Mouse (Mus musculus): Measurements from ENCODE around the gene Ifitm5. TPM values are rescaled to one million over a fixed set of nuclear protein-coding genes. Genes with fewer than 3 reads are reported as not detected.

Gene Ifitm5
- polyA plus RNA-seq, 1 experiment from 2014 or later = 0.28 TPM

GRCm38 (mm10) chr7:140914031-140914690, 35.9 kb downstream of the Ifitm5 start:
- Histone ChIP-seq H3K27me3 (ENCODE audit: control insufficient read depth, insufficient read depth, low read length) (no peaks in the 10 kb centered on the region), H3K9ac (replicated peaks; ENCODE audit: low read depth, low read length) (no peak overlapping the region), H3K27ac (ENCODE audit: low read depth, low read length) (no peak overlapping the region), H3K9me3 (ENCODE audit: control insufficient read depth, low read length) (no peaks in the 10 kb centered on the region), H3K4me1 (ENCODE audit: control insufficient read depth, insufficient read depth, low read length) (no peaks in the 10 kb centered on the region), H3K4me3 (ENCODE audit: low read depth, low read length) (no peak overlapping the region), H3K36me3 (ENCODE audit: control insufficient read depth, insufficient read depth, low read length) (no peaks in the 10 kb centered on the region), H3K4me2 (ENCODE audit: low read depth, low read length) (no peak overlapping the region)
- ATAC-seq (ENCODE audit: low read depth) = no peak
- WGBS = 90% methylated on average over 8 of the region's 8 CpGs

- Histone ChIP-seq H3K36me3 (ENCODE audit: control insufficient read depth, insufficient read depth, low read length) (no peaks in the 10 kb centered on the region), H3K9me3 (ENCODE audit: control insufficient read depth, low read length) (no peaks in the 10 kb centered on the region), H3K9ac (replicated peaks; ENCODE audit: low read depth, low read length) (no peak overlapping the region), H3K27ac (ENCODE audit: low read depth, low read length) (no peak overlapping the region), H3K4me1 (ENCODE audit: control insufficient read depth, insufficient read depth, low read length) (0 out of 2 replicates have a peak, but pooled peaks cover 3% of the 10 kb centered on the region), H3K27me3 (ENCODE audit: control insufficient read depth, insufficient read depth, low read length) (no peaks in the 10 kb centered on the region), H3K4me3 (ENCODE audit: low read depth, low read length) (no peak overlapping the region), H3K4me2 (ENCODE audit: low read depth, low read length) (no peak overlapping the region)
- WGBS = 54% methylated on average over 5 of the region's 5 CpGs
- no peak for ATAC-seq (ENCODE audit: low read depth)
Measured at GRCm38 (mm10) chr7:140912846-140913482, 37.1 kb downstream of the Ifitm5 start.

GRCm38 (mm10) chr7:140912293-140912692, 37.8 kb downstream of the Ifitm5 start:
- Histone ChIP-seq H3K36me3 (ENCODE audit: control insufficient read depth, insufficient read depth, low read length) (no peaks in the 10 kb centered on the region), H3K27ac (ENCODE audit: low read depth, low read length) (no peak overlapping the region), H3K4me2 (ENCODE audit: low read depth, low read length) (no peak overlapping the region), H3K9me3 (ENCODE audit: control insufficient read depth, low read length) (no peaks in the 10 kb centered on the region), H3K4me1 (ENCODE audit: control insufficient read depth, insufficient read depth, low read length) (0 out of 2 replicates have a peak, but pooled peaks cover 3% of the 10 kb centered on the region), H3K27me3 (ENCODE audit: control insufficient read depth, insufficient read depth, low read length) (no peaks in the 10 kb centered on the region), H3K9ac (replicated peaks; ENCODE audit: low read depth, low read length) (no peak overlapping the region), H3K4me3 (ENCODE audit: low read depth, low read length) (no peak overlapping the region)
- no peak for ATAC-seq (ENCODE audit: low read depth)
- WGBS = 73% methylated on average over 3 of the region's 3 CpGs

- Histone ChIP-seq H3K9ac (replicated peaks; ENCODE audit: low read depth, low read length) (0 out of 2 replicates have a peak overlapping the region, but pooled peaks have one; percentile 21), H3K27me3 (ENCODE audit: control insufficient read depth, insufficient read depth, low read length) (no peaks in the 10 kb centered on the region), H3K36me3 (ENCODE audit: control insufficient read depth, insufficient read depth, low read length) (no peaks in the 10 kb centered on the region), H3K4me1 (ENCODE audit: control insufficient read depth, insufficient read depth, low read length) (0 out of 2 replicates have a peak, but pooled peaks cover 3% of the 10 kb centered on the region), H3K4me2 (ENCODE audit: low read depth, low read length) (peak overlapping the region; percentile 61), H3K27ac (ENCODE audit: low read depth, low read length) (no peak overlapping the region), H3K4me3 (ENCODE audit: low read depth, low read length) (peak overlapping the region; percentile 22), H3K9me3 (ENCODE audit: control insufficient read depth, low read length) (no peaks in the 10 kb centered on the region)
- peak; percentile 76; the same call in 1 of the 2 replicates for ATAC-seq (ENCODE audit: low read depth)
- 3% methylated on average over 19 of the region's 19 CpGs for WGBS
Measured at GRCm38 (mm10) chr7:140908634-140909107, 41.4 kb downstream of the Ifitm5 start.

GRCm38 (mm10) chr7:140908181-140908580, 41.9 kb downstream of the Ifitm5 start:
- Histone ChIP-seq H3K4me2 (ENCODE audit: low read depth, low read length) (no peak overlapping the region), H3K9me3 (ENCODE audit: control insufficient read depth, low read length) (no peaks in the 10 kb centered on the region), H3K36me3 (ENCODE audit: control insufficient read depth, insufficient read depth, low read length) (no peaks in the 10 kb centered on the region), H3K4me3 (ENCODE audit: low read depth, low read length) (no peak overlapping the region), H3K9ac (replicated peaks; ENCODE audit: low read depth, low read length) (no peak overlapping the region), H3K4me1 (ENCODE audit: control insufficient read depth, insufficient read depth, low read length) (0 out of 2 replicates have a peak, but pooled peaks cover 3% of the 10 kb centered on the region), H3K27me3 (ENCODE audit: control insufficient read depth, insufficient read depth, low read length) (no peaks in the 10 kb centered on the region), H3K27ac (ENCODE audit: low read depth, low read length) (no peak overlapping the region)
- WGBS = 52% methylated on average over 7 of the region's 7 CpGs
- ATAC-seq (ENCODE audit: low read depth) = no peak

GRCm38 (mm10) chr7:140907697-140908096, 42.4 kb downstream of the Ifitm5 start:
- H3K4me2 ChIP-seq (ENCODE audit: low read depth, low read length) = no peak overlapping the region
- no peak overlapping the region for H3K9ac ChIP-seq (replicated peaks; ENCODE audit: low read depth, low read length)
- H3K4me1 ChIP-seq (ENCODE audit: control insufficient read depth, insufficient read depth, low read length) = 0 out of 2 replicates have a peak, but pooled peaks cover 3% of the 10 kb centered on the region
- no peak overlapping the region for H3K4me3 ChIP-seq (ENCODE audit: low read depth, low read length)
- ATAC-seq (ENCODE audit: low read depth) = no peak
- no peaks in the 10 kb centered on the region for H3K36me3 ChIP-seq (ENCODE audit: control insufficient read depth, insufficient read depth, low read length)
- no peak overlapping the region for H3K27ac ChIP-seq (ENCODE audit: low read depth, low read length)
- H3K27me3 ChIP-seq (ENCODE audit: control insufficient read depth, insufficient read depth, low read length) = no peaks in the 10 kb centered on the region
- H3K9me3 ChIP-seq (ENCODE audit: control insufficient read depth, low read length) = no peaks in the 10 kb centered on the region
- 84% methylated on average over 7 of the region's 7 CpGs for WGBS

GRCm38 (mm10) chr7:140907131-140907530, 43.0 kb downstream of the Ifitm5 start:
- ATAC-seq (ENCODE audit: low read depth) = no peak
- no peak overlapping the region for H3K4me3 ChIP-seq (ENCODE audit: low read depth, low read length)
- no peak overlapping the region for H3K9ac ChIP-seq (replicated peaks; ENCODE audit: low read depth, low read length)
- H3K9me3 ChIP-seq (ENCODE audit: control insufficient read depth, low read length) = no peaks in the 10 kb centered on the region
- no peak overlapping the region for H3K4me2 ChIP-seq (ENCODE audit: low read depth, low read length)
- no peaks in the 10 kb centered on the region for H3K27me3 ChIP-seq (ENCODE audit: control insufficient read depth, insufficient read depth, low read length)
- no peak overlapping the region for H3K27ac ChIP-seq (ENCODE audit: low read depth, low read length)
- WGBS = 86% methylated on average over 13 of the region's 13 CpGs
- 0 out of 2 replicates have a peak, but pooled peaks cover 3% of the 10 kb centered on the region for H3K4me1 ChIP-seq (ENCODE audit: control insufficient read depth, insufficient read depth, low read length)
- no peaks in the 10 kb centered on the region for H3K36me3 ChIP-seq (ENCODE audit: control insufficient read depth, insufficient read depth, low read length)

- no peak overlapping the region for H3K4me3 ChIP-seq (ENCODE audit: low read depth, low read length)
- 91% methylated on average over 2 of the region's 2 CpGs for WGBS
- no peak overlapping the region for H3K27ac ChIP-seq (ENCODE audit: low read depth, low read length)
- H3K36me3 ChIP-seq (ENCODE audit: control insufficient read depth, insufficient read depth, low read length) = no peaks in the 10 kb centered on the region
- H3K4me2 ChIP-seq (ENCODE audit: low read depth, low read length) = no peak overlapping the region
- H3K4me1 ChIP-seq (ENCODE audit: control insufficient read depth, insufficient read depth, low read length) = 0 out of 2 replicates have a peak, but pooled peaks cover 3% of the 10 kb centered on the region
- ATAC-seq (ENCODE audit: low read depth) = no peak
- no peaks in the 10 kb centered on the region for H3K27me3 ChIP-seq (ENCODE audit: control insufficient read depth, insufficient read depth, low read length)
- no peak overlapping the region for H3K9ac ChIP-seq (replicated peaks; ENCODE audit: low read depth, low read length)
- no peaks in the 10 kb centered on the region for H3K9me3 ChIP-seq (ENCODE audit: control insufficient read depth, low read length)
Measured at GRCm38 (mm10) chr7:140905642-140906081, 44.4 kb downstream of the Ifitm5 start.

- 0 out of 2 replicates have a peak overlapping the region, but pooled peaks have one; percentile 21 for H3K9ac ChIP-seq (replicated peaks; ENCODE audit: low read depth, low read length)
- ATAC-seq (ENCODE audit: low read depth) = peak; percentile 69
- H3K4me2 ChIP-seq (ENCODE audit: low read depth, low read length) = no peak overlapping the region
- H3K9me3 ChIP-seq (ENCODE audit: control insufficient read depth, low read length) = no peaks in the 10 kb centered on the region
- H3K27me3 ChIP-seq (ENCODE audit: control insufficient read depth, insufficient read depth, low read length) = no peaks in the 10 kb centered on the region
- H3K36me3 ChIP-seq (ENCODE audit: control insufficient read depth, insufficient read depth, low read length) = peaks cover 5% of the 10 kb centered on the region
- WGBS = 23% methylated on average over 13 of the region's 13 CpGs
- 0 out of 2 replicates have a peak overlapping the region, but pooled peaks have one; percentile 34 for H3K27ac ChIP-seq (ENCODE audit: low read depth, low read length)
- no peak overlapping the region for H3K4me3 ChIP-seq (ENCODE audit: low read depth, low read length)
- no peaks in the 10 kb centered on the region for H3K4me1 ChIP-seq (ENCODE audit: control insufficient read depth, insufficient read depth, low read length)
Measured at GRCm38 (mm10) chr7:140903212-140903611, 46.9 kb downstream of the Ifitm5 start.

Data from neural tube, embryonic 14.5 days (tissue).